Mouse (Mus musculus) forebrain, embryonic 14.5 days (tissue): ENCODE measurements at regions not wholly inside any gene's neighbourhood (a gene's known extent, or its start where the extent isn't known, plus 50 kb on each side); places are given as distances from the start of the nearest gene placed in this dataset.

Experiments used
- ATAC-seq: fragments of 200-750 bp; cut with Nextera tagmentation; 2 replicates; pipeline ENCODE4 v1.8.0; 2017; ENCODE audit warnings: mild to moderate bottlenecking, moderate library complexity
- DNase-seq: peaks from one replicate; pipeline ENCODE4 v3.0.0-alpha.2; 2015; ENCODE audit warnings: low spot score
- H3K27ac ChIP-seq: fragments of 300-500 bp; sonication (generic); 2 replicates; pipeline ENCODE4 v1.5.1; 2014; ENCODE audit warnings: low read depth, mild to moderate bottlenecking, control low read depth, low read length, moderate library complexity
- H3K27me3 ChIP-seq: fragments of 300-500 bp; sonication (generic); replicated peaks from 2 replicates; pipeline ENCODE4 v1.6.1; 2014; ENCODE audit warnings: low read length, control low read depth, mixed read lengths; ENCODE audit not compliant: control insufficient read depth, insufficient read depth
- H3K36me3 ChIP-seq: fragments of 300-500 bp; sonication (generic); 2 replicates; pipeline ENCODE4 v1.6.1; 2014; ENCODE audit warnings: low read length, control low read depth; ENCODE audit not compliant: control insufficient read depth, insufficient read depth
- H3K4me1 ChIP-seq: fragments of 300-500 bp; sonication (generic); 2 replicates; pipeline ENCODE4 v1.6.1; 2014; ENCODE audit warnings: antibody characterized with exemption, low read length, control low read depth; ENCODE audit not compliant: control insufficient read depth, insufficient read depth
- H3K4me2 ChIP-seq: fragments of 300-500 bp; sonication (generic); 2 replicates; pipeline ENCODE4 v1.6.1; 2014; ENCODE audit warnings: mild to moderate bottlenecking, control low read depth, low read length
- H3K4me3 ChIP-seq: fragments of 300-500 bp; sonication (generic); 2 replicates; pipeline ENCODE4 v1.5.1; 2014; ENCODE audit warnings: low read depth, low read length, control low read depth
- H3K9ac ChIP-seq: fragments of 300-500 bp; sonication (generic); 2 replicates; pipeline ENCODE4 v1.6.1; 2014; ENCODE audit warnings: mild to moderate bottlenecking, low read length, control low read depth, moderate library complexity
- H3K9me3 ChIP-seq: fragments of 300-500 bp; sonication (generic); replicated peaks from 2 replicates; pipeline ENCODE4 v1.6.1; 2016; ENCODE audit warnings: low read length, control low read depth, mixed read lengths; ENCODE audit not compliant: control insufficient read depth
- WGBS: fragments of 180-500 bp; shearing (Covaris S2); extraction: QIAGEN DNeasy Blood & Tissue Kit; methylation state at CpG from one replicate; pipeline ENCODE4 v1.1.7; 2014; 5-methylcytosine and 5-hydroxymethylcytosine counted together

DNA sequence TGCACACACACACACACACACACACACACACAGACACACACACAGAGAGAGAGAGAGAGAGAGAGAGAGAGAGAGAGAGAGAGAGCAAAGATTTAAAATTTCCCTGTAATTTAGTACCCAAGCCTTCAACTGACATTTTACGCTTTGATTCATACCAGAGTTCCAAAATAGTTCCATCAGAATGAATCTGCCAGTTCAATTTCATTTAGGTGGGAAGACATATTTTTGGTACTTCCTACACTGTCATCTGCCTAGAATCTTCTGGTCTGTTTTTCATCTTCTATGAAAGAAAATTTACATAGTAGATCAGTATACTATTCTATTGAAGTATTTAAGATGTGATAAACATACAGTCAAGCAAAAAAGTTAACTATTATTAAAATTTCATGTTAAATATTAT is 1177.4 kb downstream of the Zpld1 start:
- no peak for ATAC-seq
- Histone ChIP-seq H3K27me3 (no peaks in the 10 kb centered on the region), H3K9ac (no peak overlapping the region), H3K27ac (no peak overlapping the region), H3K9me3 (no peaks in the 10 kb centered on the region), H3K36me3 (no peaks in the 10 kb centered on the region), H3K4me2 (no peak overlapping the region), H3K4me1 (no peaks in the 10 kb centered on the region), H3K4me3 (no peak overlapping the region)
- 92% methylated on average over 1 of the region's 1 CpGs for WGBS
- DNase-seq = no peak

DNA sequence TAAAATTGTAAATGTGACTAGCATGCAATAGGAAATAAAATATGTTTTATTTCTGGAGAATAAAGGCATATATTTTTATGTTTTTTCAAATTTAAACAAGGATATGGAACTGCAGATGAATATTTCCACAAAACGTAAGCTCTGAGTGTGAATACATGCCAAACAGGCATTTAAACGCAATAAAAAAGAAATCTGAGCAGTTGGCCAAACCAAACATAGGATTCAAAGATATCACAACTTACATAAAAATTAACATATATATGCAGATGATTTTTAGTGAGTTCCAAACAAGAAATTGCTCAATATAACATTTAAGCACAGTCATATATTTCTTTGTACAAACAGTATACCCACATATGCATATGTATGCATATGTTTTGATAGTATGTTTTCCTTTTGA is 1199.1 kb downstream of the Zpld1 start:
- H3K4me1 ChIP-seq = no peaks in the 10 kb centered on the region
- no peak overlapping the region for H3K9ac ChIP-seq
- ATAC-seq (no peak), DNase-seq (peak; percentile 56)
- H3K27me3 ChIP-seq = no peaks in the 10 kb centered on the region
- H3K27ac ChIP-seq = no peak overlapping the region
- H3K4me2 ChIP-seq = no peak overlapping the region
- H3K4me3 ChIP-seq = no peak overlapping the region
- no peaks in the 10 kb centered on the region for H3K9me3 ChIP-seq
- 77% methylated on average over 2 of the region's 2 CpGs for WGBS
- H3K36me3 ChIP-seq = no peaks in the 10 kb centered on the region

DNA sequence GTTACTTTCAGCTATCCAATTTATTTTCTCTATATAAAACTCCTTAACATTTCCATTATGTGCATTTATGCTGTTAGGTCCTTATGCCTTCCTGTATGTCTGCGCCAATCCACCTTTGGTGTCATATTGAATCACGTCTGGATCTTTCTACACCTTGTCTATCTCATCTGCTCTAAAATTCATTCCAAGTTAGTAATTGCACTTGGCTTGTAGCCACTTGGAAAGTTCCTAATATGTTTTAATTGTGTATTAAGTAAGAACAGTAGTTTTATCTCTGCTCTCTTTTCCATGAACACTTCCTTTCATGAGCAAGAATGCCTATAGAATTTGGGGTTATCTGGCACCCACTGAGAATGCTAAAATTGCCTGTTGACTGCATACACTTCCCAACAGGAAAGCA is 1205.6 kb downstream of the Zpld1 start:
- no peaks in the 10 kb centered on the region for H3K36me3 ChIP-seq
- H3K4me1 ChIP-seq = no peaks in the 10 kb centered on the region
- no peaks in the 10 kb centered on the region for H3K9me3 ChIP-seq
- H3K27me3 ChIP-seq = no peaks in the 10 kb centered on the region
- no peak overlapping the region for H3K27ac ChIP-seq
- DNase-seq (peak; percentile 65), ATAC-seq (peak; percentile 67)
- no peak overlapping the region for H3K4me3 ChIP-seq
- H3K4me2 ChIP-seq = no peak overlapping the region
- 55% methylated on average over 2 of the region's 2 CpGs for WGBS
- H3K9ac ChIP-seq = no peak overlapping the region

DNA sequence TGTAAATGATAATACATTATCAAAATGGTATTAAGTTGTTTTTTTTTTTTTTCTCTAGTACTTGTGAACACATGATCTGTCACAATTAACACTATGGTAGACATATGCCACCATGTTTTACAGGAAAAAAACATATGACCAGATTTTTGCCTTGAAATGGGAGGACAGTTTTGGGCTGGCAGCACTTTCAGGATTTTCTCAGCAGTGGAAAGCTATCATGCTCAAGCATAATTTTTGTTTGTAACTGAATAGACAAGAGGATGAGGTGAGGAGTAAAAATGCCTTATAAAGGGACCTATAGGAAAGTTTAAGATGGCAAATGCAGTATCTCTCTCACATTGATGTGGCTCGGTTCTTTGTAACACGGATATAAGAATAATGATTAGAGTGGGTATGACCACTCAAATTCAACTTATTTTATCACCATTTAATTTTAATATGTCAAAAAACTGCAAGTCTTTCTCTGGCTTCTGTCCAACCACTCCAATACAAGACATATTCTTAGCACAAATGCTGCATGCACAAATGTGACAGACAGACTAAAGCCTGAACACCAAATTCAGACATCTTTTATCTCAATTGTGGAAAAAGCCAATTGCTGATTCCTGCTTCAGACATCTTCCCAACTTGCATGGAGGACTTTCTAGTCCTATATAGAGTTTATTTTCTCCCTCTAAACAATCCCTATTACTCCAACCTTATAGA is 1206.6 kb downstream of the Zpld1 start:
- DNase-seq (peak; percentile 59), ATAC-seq (no peak)
- Histone ChIP-seq H3K36me3 (no peaks in the 10 kb centered on the region), H3K4me1 (no peaks in the 10 kb centered on the region), H3K27ac (no peak overlapping the region; the same call in 1 of the 2 replicates), H3K27me3 (no peaks in the 10 kb centered on the region), H3K4me2 (no peak overlapping the region), H3K9ac (no peak overlapping the region), H3K9me3 (no peaks in the 10 kb centered on the region), H3K4me3 (no peak overlapping the region)
- 85% methylated on average over 2 of the region's 2 CpGs for WGBS

DNA sequence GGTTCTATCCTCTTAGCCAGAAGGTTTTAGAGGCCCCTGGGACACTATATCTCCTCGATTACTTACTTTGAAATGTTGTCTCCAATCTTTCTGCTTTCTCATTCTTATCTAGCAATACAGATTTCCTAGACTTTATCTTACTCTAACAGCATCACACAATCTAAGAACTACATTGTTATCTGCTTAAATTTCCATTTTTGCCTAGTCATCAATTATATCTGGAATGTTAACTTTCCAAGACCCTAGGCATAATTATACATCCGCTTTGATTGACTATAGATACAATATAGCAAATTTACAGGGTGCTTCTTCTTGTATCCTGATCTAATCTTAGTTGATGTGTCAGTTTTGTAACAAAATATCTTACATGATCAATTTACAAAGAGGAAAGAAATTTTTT is 1217.3 kb downstream of the Zpld1 start:
- H3K9ac ChIP-seq = no peak overlapping the region
- H3K27ac ChIP-seq = no peak overlapping the region
- H3K36me3 ChIP-seq = no peaks in the 10 kb centered on the region
- no peaks in the 10 kb centered on the region for H3K27me3 ChIP-seq
- no peak overlapping the region for H3K4me3 ChIP-seq
- DNase-seq (no peak), ATAC-seq (no peak)
- no peaks in the 10 kb centered on the region for H3K9me3 ChIP-seq
- H3K4me2 ChIP-seq = no peak overlapping the region
- no peaks in the 10 kb centered on the region for H3K4me1 ChIP-seq
- 90% methylated on average over 2 of the region's 2 CpGs for WGBS

DNA sequence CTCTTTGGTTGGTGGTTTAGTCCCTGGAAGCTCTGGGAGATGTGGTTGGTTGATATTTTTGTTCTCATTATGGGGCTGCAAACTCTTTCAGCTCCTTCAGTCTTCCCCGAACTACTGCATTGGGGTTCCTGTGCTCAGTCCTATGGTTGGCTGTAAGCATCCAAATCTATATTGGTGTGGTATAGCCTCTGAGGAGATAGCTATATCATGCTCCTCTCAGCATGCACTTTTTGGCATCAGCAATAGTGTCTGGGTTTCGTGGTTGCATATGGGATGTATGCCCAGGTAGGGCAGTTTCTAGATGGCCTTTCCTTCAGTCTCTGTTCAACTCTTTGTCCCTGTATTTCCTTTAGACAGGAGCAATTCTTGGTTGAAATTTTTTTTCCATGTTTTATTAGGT is 1250.0 kb downstream of the Zpld1 start:
- no peaks in the 10 kb centered on the region for H3K27me3 ChIP-seq
- no peak overlapping the region for H3K9ac ChIP-seq
- no peak overlapping the region for H3K4me3 ChIP-seq
- no peaks in the 10 kb centered on the region for H3K4me1 ChIP-seq
- DNase-seq (no peak), ATAC-seq (no peak)
- H3K36me3 ChIP-seq = no peaks in the 10 kb centered on the region
- no peak overlapping the region for H3K4me2 ChIP-seq
- WGBS = 88% methylated on average over 2 of the region's 2 CpGs
- no peaks in the 10 kb centered on the region for H3K9me3 ChIP-seq
- H3K27ac ChIP-seq = no peak overlapping the region

DNA sequence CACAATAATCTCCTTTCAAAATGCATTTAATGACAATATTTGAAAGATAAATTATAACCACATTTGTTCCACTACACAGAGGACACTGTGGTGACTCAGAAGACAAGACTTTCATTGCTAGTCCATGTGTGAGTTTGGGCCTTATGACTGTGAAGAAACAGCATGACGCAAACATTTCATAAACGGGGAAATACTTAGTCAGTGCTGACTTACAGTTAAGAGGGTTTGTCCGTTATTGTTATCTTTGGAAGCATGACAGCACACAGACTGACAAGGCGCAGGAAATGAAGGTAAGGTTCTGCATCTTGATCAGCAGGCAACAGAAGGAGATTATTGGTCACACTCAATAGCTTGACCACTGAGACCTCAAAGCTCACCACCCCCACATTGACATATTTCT is 1255.8 kb downstream of the Zpld1 start:
- 95% methylated on average over 4 of the region's 4 CpGs for WGBS
- DNase-seq (no peak), ATAC-seq (no peak)
- Histone ChIP-seq H3K36me3 (no peaks in the 10 kb centered on the region), H3K9ac (no peak overlapping the region), H3K4me2 (no peak overlapping the region), H3K4me3 (no peak overlapping the region), H3K9me3 (no peaks in the 10 kb centered on the region), H3K27ac (no peak overlapping the region), H3K27me3 (no peaks in the 10 kb centered on the region), H3K4me1 (no peaks in the 10 kb centered on the region)

DNA sequence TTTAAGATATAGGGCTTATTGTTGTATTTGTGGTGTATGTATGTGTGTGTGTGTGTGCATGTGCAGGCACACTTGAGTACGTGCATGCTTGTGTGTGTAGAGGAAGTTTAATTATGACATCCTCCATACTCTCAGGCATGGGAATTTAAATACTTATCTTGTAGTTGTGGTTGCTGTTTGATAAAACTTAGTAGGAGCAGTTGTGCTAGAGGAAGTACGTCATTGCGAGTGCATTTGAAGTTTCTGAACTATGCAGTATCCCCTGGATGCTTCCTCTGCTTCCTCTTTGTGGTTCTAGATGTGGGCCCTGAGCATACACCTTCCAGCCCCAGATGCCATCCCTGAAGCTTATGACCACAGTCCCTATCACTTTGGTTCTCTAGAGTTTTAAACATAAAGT is 1281.5 kb downstream of the Zpld1 start:
- ATAC-seq = no peak
- Histone ChIP-seq H3K27ac (no peak overlapping the region), H3K27me3 (no peaks in the 10 kb centered on the region), H3K36me3 (no peaks in the 10 kb centered on the region), H3K4me1 (no peaks in the 10 kb centered on the region), H3K4me3 (no peak overlapping the region), H3K9me3 (no peaks in the 10 kb centered on the region), H3K4me2 (no peak overlapping the region), H3K9ac (no peak overlapping the region)
- 92% methylated on average over 3 of the region's 3 CpGs for WGBS
- DNase-seq = no peak

DNA sequence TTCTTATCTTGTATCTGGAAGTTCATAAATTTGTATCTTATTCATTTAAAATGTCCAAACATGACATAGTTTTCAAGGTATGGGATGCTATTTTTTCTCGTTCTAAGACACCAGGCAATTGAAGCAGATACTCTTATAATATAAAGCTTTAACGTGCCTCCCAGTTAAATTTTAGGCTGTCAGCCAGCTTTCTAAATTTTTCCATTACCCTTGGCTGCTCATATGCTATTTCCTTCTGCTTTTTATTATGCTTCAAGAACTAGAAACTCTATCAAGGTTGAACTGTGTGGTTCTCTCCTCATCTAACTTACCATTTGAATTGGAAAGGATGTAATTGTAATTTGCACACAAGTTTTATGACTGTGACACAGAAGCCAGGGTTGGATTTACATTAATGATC is 1324.1 kb downstream of the Zpld1 start:
- Histone ChIP-seq H3K36me3 (no peaks in the 10 kb centered on the region), H3K9me3 (no peaks in the 10 kb centered on the region), H3K4me1 (no peaks in the 10 kb centered on the region), H3K27me3 (no peaks in the 10 kb centered on the region), H3K9ac (no peak overlapping the region), H3K4me3 (no peak overlapping the region), H3K4me2 (no peak overlapping the region), H3K27ac (no peak overlapping the region)
- DNase-seq = no peak
- WGBS = 74% methylated on average over 2 of the region's 2 CpGs
- no peak for ATAC-seq
